Mouse (Mus musculus) activated CD4-positive, CD25-positive, alpha-beta regulatory T cell, adult 9 weeks (primary cell): ENCODE measurements around the gene Lonp1. TPM values are rescaled to one million over a fixed set of nuclear protein-coding genes. Genes with fewer than 3 reads are reported as not detected.

Experiments
- polyA plus RNA-seq: library from polyadenylated mRNA; unstranded; fragments of 100-300 nt; shearing (Covaris generic); gene quantifications from one replicate; pipeline ENCODE4 v1.2.1, GENCODE M21; 2017

Gene Lonp1
- polyA plus RNA-seq, result 8.1 TPM

DNA sequence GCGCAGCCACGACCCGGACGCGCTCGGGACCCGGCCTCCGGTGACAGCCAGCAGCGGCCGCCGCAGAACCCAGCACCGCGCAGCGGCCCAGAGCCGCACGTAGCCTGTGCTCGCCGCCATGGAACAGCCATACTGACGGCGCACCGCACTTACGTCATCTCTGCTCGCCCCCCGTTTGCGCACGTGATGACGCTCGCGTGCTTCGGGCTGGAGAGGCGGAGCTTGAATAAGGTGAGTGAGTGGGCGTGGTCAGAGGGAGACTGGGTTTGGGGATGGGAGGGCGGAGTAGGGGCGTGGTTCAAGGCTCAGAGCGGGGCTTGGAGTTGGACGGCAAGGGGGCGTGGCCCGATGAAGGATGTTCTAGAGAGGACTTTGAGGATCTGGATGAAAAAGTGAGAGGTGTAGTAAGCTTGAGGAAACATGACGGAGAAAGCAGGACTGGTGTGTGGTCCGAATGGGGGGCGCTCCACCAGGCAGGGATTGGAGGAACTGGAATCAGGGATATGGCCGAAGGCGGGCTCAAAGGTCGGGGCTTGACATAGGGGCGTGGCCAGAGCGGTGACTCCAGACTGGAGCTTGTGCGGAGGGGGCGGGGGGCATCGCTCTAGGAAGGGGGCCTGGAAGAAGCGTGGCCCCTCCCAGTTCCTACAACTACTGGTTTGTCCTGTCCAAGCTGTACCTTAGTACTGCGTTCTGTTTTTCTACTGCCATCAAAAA is at the start of gene Lonp1:
Lonp1 (minus strand) TSS at position 134 of the 717 bp plus-strand sequence.

DNA sequence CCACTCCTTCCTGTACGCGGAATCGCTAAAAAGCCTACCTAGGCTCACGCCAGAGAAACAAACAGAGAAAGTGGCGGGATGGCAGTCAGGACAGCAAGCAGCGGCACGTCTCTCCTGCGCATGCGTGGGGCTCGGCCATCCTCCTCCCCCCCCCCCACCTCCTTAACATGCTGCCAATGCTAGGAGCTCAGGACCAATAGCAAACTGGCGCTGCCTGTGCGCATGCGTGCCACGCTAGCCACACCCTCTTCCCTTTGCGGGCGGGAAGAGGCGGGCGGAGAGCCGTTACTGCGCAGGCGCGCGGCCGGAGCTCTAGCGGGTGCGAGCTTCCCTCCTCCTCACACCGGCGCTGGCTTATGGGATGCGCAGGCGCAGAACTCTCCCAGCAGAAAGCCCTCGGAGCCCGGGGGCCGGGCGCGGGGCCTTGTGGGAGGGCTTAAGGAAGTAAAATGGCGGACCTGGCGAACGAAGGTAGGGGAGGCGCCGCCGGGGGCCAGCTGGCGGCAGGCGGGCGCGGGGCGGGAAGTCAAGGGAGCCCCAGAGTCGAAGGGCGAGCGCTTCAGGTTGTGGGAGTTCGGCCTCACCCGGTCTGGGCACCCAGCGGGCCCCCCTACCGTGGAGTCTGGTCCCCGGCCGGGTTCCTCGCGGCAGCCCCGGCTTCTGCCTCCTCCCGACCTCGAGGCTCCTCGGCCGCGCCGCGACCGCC is 46.4 kb upstream of the Lonp1 start, which contains the start of gene Ranbp3:
Ranbp3 (plus strand) TSS at position 354 of the 706 bp plus-strand sequence.

DNA sequence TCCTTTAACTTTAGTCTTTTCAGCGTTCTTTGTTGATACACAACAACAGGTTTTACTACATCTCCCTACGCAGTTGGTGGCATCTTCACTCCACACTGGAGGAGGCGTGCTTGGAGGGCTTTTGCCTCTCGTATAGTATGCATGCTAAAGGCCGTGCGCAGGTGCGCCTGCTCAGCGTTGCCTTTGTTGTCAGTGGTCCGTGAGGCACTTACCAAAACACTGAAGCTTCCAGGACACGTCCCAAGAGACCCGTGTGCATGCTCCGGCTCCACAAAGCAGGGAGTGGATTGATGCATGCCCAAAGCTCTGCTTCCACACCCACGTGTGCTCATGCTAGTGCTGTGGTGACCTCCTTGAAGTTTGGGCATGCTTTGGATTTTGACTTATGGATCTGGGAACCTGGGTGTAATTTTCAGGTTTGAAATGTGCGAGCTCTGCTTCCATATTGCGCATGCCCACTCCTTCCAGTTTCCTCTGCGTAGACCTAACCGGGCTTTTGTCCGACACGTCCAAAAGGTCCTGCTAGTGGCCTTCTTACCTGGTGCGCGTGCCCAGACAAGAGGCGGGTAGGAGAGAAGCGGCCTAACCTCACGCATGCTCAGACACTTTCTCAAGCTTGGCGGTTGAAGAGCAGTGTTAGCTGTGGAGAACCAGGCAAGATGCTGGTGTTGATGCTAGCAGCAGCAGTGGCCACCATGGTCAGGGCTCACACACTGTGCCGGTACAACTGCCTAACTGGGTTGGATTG is 1.0 kb upstream of the Lonp1 start, which contains the start of gene Catsperd:
Catsperd (plus strand) TSS at position 614 of the 748 bp plus-strand sequence.

DNA sequence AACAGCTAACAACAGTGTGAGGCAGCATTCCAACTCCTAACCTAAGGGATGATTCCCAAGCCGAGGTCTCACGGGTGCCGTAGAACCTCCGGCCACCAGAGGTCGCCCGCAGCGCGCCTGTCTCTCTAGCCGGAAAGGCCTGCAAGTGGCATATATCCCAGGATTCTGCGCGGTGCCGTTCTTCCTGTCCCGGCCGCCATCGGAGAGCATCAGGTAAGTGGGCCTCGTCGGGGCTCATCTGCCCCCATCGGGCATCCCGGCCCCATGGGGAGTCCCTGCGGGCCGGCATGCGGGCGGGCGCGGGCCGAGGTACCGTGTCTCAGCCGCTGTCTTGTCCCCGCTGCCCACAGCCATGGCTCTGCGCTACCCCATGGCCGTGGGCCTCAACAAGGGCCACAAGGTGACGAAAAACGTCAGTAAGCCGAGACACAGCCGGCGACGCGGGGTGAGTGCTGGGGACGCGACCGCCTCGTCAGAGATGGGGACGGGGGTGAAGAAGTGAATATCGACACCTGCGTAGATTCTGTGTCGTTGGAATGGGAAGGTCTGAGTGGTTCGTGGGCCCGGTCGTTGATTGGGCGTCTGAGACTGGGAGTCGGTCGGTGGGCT is 13.3 kb downstream of the Lonp1 start, which contains the start of gene Rpl36:
Rpl36 (plus strand) TSS at position 181 of the 609 bp plus-strand sequence.

GRCm38 (mm10) chr17:56609452-56610171 is 17.1 kb downstream of the Lonp1 start, which contains the start of gene 2410015M20Rik:
Gene 2410015M20Rik (minus strand): TSS chr17:56609771.

DNA sequence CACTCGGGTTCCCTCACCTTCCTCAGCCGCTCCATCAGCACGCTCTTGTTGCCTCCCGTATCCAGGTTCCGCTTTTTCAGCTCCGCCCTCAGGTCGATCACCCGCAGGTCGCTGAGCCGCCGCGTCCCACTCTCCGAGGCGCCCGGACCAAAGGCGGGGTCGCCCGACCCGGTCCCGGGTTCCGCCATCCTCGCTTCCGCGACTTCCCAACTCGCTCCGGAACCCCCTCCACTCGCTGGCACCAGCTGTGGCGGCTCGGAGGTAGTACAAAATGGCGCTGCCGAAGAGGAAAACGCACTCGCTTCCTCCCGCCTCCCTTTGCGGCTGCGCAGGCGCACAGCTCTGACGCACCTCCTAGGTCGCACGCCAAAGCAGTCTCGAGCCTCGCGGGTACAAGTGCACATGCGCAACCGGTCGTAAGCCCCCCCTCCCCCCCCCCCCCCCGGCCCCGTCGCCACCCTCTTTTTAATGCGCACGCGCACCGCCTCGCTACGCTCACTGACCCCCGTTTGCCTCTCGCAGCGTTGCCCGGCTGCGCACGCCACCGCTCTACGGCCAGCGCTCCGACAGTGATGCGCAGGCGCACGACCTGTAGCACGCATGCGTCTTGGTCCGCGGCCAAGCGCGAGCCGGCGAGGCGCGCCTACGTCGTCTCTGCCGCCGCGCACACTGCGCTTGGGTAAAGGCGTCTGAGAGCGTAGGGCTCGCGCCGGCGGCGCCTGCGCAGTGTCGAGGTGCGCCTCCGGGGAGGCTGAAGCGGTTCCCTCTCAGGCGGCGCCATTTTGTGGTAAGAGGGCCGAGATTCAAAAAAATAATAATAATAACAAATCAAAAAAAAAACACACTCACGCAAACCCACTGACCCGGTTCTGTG is 42.2 kb downstream of the Lonp1 start, which contains the start of the genes Safb2 and Safb:
Safb2 (minus strand) TSS at position 329 of the 874 bp plus-strand sequence.
Safb (plus strand) TSS at position 569 of the 874 bp plus-strand sequence.

Other genes with a start within 250 kb of the Lonp1 start
- gene Ptprs, start 150.4 kb downstream of the Lonp1 start, polyA plus RNA-seq, result 13.4 TPM
- gene Znrf4, start 114.5 kb downstream of the Lonp1 start, polyA plus RNA-seq, result not detected
- gene Gm20219, start 72.5 kb downstream of the Lonp1 start, polyA plus RNA-seq, result 1.2 TPM
- 187 TPM for gene Safb2, start 42.3 kb downstream of the Lonp1 start, polyA plus RNA-seq
- gene Safb, start 42.1 kb downstream of the Lonp1 start, polyA plus RNA-seq, result 154 TPM
- gene 2410015M20Rik, start 17.1 kb downstream of the Lonp1 start, polyA plus RNA-seq, result 219 TPM
- gene Rpl36, start 13.5 kb downstream of the Lonp1 start, polyA plus RNA-seq, result 2,149 TPM
- 3.9 TPM for gene Catsperd, start 1.3 kb upstream of the Lonp1 start, polyA plus RNA-seq
- 111 TPM for gene Ranbp3, start 46.4 kb upstream of the Lonp1 start, polyA plus RNA-seq
- gene Ndufa11, start 90.9 kb upstream of the Lonp1 start, polyA plus RNA-seq, result 290 TPM
- 4.2 TPM for gene Vmac, start 91.1 kb upstream of the Lonp1 start, polyA plus RNA-seq
- gene Nrtn, start 130.6 kb upstream of the Lonp1 start, polyA plus RNA-seq, result not detected
- 56.0 TPM for gene Dus3l, start 137.9 kb upstream of the Lonp1 start, polyA plus RNA-seq
- gene Prr22, start 143.4 kb upstream of the Lonp1 start, polyA plus RNA-seq, result 1.6 TPM
- gene Rfx2, start 204.1 kb upstream of the Lonp1 start, polyA plus RNA-seq, result 1.5 TPM
- not detected for gene Acsbg2, start 247.6 kb upstream of the Lonp1 start, polyA plus RNA-seq
- gene 1700061G19Rik, start 248.6 kb upstream of the Lonp1 start, polyA plus RNA-seq, result not detected